Mouse (Mus musculus) lung, postnatal 25 days (tissue): ENCODE measurements at regions not wholly inside any gene's neighbourhood (a gene's known extent, or its start where the extent isn't known, plus 50 kb on each side); places are given as distances from the start of the nearest gene placed in this dataset.
"Not testable (repeated sequence)": the region's sequence is repeated elsewhere in the genome, so short reads cannot be mapped to it uniquely, and the experiment has no call there.

ENCODE experiments used
- DNase-seq: peaks from one replicate; pipeline ENCODE4 v3.0.0; 2022; ENCODE audit warnings: low spot score

DNA sequence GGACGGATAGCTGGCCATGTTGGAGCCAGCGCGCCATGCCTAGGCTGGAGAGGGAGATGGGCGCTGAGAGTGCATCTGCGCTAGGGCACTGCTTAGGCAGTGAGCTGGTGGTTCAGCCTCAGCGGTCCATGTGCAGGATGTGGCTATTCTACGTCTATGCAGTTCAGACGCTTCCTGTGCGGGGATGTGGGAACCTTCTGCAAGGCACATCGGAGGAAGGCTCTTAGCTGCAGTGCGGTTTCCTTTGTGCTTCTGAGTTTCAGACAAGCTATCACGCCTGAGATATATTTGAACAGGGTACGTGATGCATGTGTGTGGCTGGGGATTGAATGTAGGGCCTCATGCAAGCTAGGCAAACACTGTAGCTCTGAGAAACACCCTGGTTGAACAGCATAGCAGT is 54.4 kb upstream of the Lrpprc start:
- DNase-seq, result peak; percentile 41

DNA sequence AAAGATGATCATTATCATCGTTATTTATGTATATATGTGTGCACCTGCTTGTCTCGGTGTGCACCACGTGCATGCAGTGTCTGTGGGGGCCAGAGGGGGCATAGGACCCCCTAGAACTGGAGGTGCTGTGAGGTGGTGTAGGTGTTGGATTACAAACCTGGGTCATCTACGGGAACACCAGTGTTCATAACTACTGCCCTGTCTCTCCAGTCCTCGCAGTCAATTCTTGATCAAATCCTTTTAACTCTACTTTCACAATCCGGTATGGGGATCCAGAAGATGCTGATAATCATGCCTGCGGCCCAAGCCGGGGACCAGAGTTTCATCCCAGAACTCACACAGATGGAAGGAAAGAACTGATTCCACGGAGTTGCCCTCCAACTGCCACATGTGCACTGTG is 55.6 kb upstream of the Lrpprc start:
- no peak for DNase-seq

DNA sequence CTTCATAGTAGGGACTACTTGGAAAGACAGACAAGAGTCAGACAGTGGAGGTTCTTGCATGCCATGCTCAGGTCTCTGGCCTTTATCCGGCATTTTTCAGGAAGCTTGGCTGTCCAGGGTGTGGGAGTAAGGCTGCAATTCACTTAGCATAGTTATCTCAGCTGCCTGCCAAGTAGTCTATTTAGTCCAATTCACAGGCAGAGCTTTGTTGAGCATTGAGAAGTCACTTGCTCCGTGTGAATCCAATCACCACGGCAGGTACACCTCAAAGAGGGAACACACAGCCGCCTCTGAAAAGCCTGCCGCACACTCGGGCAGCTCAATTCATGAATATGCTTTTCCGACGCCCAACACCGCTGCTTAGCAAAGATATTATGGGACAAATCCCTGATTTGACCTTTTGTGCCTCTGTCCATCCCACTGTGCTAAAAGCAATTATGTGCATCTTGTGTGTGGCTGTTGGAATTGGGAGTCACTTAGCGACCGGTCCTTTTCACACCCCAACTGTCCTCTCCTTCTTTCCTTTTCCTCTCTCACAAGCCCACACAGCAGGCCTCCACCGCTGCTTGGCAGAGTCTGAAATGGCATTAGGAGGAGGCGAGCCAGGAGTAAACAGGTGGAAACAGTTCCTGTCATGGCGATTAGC is 57.9 kb upstream of the Lrpprc start:
- DNase-seq, result no peak

DNA sequence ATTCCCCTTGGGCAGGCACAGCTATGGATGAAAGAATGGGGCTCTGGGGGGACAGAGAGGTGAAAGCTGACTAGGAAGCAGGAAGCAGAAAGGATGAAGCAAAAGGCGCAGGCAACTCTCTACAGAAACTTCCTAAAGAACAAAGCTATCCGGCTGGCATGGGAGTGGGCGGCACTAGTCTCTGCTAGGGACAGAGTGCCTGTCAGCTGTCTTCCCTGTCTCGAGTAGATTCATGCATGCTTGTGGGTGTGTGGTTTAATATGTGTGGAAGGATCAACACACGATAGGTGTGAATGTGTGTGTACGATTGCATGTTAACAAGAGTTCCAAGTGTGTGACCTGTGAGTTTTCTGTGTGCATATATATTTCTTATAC is 58.4 kb upstream of the Lrpprc start:
- no peak for DNase-seq

DNA sequence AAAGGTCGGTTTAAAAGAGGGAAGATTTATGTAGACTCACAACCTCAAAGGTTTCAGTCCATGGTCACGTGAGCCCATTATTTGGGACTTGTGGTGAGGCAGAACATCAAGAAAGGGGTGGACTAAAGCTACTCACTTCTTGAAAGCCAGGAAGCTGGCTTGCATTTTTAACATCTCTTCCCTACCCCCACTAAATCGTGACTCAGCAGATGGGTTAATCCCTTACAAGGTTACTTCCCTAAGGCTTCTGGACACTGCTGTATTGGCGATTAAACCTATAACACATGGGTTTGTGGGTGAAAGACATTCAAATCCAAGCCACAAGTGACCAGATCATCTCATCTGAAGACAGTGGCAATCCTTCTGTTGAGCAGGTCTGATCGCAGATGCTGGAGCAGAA is 59.9 kb upstream of the Lrpprc start:
- no peak for DNase-seq

DNA sequence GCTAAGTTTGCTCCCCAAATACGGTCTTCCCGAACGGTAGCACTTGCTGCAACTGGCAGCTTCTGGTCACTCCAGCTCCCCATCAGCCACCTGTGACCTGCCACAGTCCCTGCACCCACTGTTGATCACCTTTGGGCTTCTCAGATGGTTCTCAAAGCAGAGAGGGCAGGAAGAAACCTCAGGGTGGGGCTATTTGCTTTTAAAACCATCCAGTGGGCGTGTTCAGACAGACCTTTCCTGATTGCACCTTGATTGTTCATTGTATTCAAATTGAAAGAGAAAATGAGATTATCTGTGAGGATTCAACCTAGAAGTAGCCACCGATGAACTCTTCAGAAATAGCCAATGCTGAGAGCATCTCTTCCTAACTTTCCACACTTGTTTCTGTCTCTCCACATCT is 60.3 kb upstream of the Lrpprc start:
- no peak for DNase-seq

DNA sequence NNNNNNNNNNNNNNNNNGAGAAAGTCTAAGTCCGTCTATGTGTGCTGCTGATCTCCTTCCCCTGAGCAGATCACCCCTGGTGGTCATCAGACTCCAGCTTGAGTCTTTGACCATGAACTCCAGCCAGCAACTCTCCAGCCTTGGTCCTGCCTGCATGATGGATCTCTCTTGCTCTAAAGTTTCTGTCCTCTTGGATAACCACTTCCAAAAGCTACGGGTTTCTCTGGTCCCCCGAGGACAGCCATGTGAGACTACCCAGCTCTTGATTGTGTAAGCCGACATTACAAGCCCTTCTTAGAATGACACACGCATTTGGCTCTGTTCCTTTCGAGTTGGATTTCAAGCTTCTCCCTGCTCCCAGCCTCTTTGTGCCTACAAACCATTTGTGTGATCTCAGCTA is 66.4 kb upstream of the Lrpprc start:
- DNase-seq, result no peak

DNA sequence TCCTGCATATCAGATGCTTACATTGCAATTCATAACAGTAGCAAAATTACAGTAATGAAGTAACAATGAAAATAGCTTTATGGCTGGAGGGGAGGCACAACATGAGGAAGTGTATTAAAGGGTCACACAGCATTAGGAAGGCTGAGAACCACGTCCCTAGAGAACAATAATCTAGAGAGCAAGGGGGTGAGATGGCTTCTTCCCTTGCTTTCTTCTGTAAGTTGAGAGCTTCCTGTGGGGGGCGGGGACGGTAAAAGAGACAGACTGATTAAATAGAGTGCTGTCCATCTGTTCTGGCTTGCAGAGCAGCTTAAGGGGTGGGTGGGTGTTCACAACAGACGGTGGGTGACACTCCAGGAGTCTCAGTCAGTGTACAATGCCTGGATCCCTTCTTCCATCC is 68.2 kb upstream of the Lrpprc start:
- no peak for DNase-seq

DNA sequence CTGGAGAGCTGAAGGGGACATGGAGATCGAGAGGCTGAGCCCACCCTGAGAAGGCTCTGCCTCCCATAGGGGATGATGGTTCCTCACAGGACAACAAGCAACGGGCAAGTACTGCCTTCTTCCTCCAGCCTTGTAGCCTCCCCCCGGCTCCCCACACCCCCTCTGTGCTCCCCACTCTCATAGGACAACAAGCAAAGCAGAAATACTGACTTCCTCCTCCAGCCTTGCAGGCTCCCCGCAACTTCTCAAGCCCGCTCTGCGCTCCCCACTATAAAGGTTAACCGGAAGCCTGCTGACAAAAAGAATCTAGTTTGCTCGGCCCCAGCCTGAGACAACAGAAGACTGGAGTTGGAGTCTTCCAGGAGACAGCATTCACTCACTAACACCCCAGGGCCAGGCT is 69.3 kb upstream of the Lrpprc start:
- no peak for DNase-seq

DNA sequence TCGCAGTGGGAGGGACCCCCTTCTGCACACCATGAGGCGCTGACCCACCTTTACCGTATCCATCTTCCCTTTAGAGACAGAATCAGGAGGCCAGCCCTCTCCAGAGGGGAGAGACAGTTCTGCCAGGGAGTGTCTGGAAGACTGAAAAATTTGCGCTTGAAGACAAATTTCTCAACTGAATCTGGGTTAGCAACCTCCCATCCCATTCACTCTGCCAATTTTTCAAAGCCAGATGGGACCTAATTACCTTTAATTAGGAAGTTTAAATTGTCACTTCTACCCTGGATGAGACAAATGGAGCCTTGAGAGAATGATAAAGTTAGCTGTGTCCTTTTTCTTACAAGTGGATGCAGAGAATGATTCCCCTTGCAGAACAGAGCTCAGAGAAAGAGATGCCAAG is 70.2 kb upstream of the Lrpprc start:
- no peak for DNase-seq

DNA sequence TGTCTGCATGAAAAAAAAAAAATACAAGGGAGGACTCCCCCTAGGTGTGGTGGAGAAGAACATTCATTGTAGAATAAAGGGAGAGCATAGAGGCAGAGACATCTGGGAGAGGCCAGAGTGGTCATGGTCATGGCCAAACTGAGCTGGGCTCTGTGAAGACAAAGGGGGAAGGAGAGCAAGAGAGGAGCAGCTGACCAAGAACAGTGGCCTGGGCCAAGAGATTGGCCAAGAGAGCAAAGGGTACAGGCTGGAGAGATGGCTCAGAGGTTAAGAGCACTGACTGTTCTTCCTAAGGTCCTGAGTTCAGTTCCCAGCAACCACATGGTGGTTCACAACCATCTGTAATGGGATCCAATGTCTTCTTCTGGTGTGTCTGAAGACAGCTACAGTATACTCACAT is 73.6 kb upstream of the Lrpprc start:
- not testable (repeated sequence) for DNase-seq

DNA sequence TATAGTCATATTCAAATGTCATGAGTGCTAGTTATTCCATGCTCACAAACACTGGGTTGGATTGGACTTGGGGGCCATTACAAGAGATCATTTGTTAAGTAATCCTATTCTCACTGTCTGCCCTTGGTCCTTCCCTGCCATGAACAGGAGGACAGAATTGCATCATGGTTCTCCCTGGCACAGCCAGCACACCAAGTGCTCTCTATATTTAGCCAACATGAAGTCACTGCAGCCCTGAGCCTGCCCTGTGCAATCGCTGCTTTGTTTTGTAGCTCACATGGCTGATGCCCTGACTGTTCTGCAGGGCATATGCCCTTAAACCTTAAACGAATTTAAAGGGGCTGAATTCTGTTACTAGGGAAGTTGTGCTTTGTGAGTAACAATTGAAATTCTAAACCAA is 74.6 kb upstream of the Lrpprc start:
- DNase-seq, result no peak

DNA sequence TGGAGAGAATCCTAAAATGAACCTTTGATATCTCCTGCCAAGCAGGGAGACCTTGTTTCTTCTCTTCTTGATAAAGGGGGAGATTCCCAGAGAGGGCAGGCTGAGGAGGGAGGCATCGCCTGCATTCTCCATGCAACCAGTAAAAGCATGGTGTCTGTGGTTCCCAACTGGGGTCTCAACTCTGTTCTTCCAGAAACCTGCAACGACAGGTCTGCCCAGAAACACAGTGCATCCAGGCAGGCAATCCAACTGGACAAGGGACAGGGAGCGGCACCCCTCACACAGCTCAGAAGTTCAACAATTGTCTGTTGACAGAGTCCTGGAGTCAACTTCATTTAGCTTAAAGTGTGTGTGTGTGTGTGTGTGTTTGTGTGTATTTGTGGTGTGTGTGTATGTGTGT is 75.0 kb upstream of the Lrpprc start:
- no peak for DNase-seq

DNA sequence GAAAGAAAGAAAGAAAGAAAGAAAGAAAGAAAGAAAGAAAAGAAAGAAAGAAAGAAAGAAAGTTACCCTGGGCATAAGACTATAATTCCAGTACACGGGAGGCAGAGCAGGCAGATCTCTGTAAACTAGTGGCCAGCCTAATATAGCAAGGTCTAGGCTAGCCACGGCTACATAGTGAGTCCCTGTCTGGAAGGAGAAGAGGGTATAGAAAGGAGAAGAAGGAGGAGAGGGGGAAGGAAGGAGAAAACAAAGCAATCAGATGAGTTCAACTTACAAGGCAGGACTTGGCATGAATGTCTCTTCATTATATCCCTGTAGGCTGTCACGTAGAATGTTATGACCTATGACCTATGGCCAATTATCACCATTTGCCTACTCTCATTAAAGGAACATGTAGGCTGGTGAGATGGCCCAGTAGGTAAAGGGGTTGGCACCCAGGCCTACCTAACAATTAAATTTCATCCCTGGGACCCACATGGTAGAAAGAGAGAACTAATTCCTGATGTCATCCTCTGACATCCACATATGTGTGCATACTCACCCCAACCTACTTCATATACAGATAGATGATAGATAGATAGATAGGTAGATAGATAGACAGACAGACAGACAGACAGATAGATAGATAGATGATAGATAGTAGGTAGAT is 78.6 kb upstream of the Lrpprc start:
- DNase-seq, result no peak

DNA sequence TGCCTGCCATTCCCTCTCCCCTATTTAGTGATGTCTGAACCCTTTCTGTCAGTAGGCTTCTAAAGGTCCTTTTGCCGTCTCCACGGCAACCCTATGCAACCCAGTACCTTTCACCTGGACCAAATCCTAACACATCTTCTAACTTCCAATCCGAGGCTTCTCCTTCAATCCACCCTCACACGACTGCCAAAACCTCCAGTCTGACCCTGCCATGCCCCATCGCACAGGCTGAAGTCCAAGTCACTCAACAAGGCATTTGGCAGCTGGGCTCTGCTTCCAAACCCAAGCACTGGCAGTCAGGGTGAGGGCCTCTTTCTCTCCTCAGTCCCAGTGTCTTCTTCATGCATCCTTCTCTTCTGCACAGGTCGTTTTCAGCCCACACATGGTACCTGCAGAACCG is 83.0 kb upstream of the Lrpprc start:
- DNase-seq, result no peak

DNA sequence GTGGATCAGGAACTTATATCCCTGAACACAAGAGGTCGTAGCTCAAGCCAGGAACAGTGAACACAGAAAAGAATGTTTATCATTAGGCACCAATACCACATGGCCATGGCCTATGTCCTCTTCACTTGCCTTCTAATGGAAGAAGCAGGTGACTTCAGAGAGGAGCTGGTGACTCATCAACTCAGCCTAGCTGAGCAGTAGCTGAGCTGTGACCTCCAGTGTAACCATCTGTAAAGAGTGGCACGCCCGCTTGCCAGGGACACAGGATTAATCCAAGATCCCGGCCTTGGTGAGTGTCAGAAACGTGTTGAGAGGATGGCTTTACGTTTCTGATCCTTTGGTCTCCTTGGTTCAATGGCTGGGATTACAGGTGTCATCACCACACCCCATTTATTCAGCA is 82.0 kb upstream of the Ppm1b start:
- no peak for DNase-seq

DNA sequence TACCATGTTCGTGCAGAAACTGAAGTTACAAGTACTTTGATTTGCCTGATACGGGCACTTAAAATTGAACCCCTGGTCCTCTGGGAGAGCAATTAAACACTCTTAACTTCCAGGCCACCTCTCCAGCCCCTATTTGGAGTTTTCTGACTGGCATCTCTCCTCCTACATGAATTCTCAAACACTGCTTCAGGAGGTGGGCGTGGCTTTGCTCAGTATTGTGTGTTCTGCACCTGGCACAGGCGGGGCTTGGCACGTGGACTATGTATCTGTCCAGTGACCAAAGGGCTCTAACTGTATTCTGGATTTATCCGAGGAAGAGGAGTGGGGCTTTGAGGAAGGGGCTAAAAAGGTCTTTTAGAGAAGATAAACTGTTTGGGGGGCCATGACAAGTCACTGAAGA is 81.5 kb upstream of the Ppm1b start:
- peak; percentile 54 for DNase-seq

DNA sequence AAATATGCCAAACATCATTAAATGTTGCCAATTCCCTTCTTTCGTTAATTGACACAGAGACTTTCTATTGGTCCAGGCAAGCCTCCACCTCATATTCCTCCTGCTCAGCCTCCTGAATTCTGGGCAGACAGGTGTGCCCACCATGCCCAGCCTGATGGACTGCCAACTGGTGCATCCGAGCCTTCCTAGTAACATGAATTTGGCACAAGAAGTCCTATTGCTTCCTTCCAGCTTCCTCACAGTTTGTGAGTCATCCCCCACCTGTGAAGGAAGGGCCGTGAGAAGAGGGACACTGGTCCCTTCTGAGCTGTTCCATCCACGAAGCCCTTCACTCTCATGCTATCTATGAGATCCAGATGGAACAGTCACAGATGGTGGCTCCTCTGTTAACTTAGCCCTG is 80.5 kb upstream of the Ppm1b start:
- no peak for DNase-seq

DNA sequence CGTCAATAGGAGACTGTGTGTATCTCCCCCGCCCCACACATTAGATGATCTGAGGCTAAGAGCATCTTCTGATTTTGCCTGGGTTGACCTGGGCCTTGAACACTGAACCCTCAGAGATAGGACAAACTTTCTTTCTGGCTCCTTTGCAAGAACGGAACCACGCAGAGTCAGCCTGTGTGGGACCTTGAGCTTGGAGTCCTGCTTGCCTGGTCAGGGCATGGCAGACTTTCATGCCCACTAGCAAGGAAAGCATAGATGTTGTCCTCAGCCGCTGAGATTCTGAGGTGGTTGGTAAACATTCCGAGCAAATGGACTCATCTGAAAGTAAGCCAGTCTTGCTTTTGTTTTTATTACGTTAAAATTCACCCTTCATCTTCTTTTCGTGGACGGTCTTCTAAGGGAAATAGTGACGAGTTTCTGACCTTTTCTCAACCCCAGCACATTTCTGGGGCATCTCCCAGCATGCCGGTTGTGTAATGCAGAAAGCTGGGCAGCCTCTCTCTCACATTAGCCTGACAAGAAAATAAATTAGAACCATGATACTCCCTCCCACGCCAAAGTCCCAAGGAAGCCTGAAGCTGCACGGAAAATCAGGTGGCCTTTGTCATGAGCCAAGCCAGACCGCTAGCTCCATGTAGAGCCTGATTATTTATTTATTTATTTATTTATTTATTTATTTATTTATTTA is 79.2 kb upstream of the Ppm1b start:
- DNase-seq, result peak; percentile 31

DNA sequence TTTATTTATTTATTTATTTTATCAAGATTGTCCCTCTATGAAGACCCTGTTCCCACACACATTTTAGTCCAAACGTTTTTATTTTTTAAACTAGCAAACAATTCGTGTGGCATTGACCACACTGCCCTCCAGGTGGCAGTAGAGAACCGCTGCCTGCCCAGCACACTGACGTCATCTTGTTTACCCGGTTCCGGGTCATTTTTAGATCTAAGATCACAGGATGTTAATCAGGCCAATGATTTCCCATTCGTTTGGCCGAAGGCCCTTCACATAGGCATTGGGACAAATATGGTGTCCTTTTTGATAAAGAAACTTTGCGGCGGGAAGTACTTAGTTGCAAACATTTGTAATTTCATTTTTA is 78.7 kb upstream of the Ppm1b start:
- peak; percentile 76 for DNase-seq

DNA sequence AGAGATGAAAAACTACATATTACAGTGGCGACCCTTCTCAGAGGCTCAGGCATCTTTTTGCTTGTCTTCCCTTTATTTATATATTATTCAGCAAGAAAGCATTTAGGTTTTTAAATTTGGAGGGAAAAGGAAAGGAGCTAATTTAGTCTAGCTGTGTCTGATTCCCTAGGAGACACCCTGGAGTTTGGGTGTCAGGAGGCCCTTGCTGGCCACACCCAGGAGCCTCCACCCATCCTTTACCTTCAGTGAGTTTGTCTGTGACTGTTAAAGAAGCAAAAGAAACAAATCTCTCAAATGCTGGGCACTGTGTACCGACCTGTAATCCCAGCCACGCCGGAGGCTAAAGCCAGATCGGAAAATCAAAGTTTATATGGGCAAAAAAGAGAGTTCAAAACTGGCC is 78.2 kb upstream of the Ppm1b start:
- no peak for DNase-seq

DNA sequence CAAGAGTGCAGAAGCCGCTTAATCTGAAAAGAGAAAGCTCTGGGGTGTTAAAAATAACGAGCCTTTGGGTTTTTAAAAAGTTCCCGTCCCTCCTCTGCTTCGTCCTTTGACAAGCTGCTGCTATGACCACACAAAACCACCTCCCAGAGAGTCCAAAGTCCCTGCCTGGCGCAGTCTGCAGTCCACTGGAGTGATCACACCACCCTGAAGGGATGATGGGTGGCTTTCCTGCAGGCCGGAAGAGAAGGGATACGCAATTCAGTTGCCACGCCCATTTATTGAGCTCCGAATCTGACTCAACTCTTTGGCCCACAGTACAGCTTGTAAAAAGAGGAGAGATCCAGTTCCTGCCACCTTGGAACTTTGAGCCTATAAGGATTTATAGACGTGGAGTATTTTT is 77.4 kb upstream of the Ppm1b start:
- no peak for DNase-seq

DNA sequence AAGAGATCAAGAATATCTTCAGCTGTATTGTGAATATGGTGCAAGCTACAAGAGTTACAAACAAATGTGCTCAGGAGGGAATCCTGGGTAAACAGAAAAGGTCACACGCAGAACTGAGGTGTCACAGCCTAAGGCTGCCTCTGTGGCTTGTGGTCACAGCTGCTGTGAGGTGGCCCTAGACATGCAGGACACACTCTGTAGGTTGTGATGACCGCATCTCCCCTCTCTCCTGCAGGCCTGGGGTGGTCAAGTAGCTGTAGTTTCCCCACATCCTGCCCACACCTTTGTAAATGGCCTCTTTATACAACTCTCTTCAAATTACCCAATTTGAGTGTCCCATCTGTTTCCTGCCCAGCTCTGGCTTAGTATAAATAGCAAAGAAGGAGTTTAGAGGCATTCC is 75.6 kb upstream of the Ppm1b start:
- no peak for DNase-seq

DNA sequence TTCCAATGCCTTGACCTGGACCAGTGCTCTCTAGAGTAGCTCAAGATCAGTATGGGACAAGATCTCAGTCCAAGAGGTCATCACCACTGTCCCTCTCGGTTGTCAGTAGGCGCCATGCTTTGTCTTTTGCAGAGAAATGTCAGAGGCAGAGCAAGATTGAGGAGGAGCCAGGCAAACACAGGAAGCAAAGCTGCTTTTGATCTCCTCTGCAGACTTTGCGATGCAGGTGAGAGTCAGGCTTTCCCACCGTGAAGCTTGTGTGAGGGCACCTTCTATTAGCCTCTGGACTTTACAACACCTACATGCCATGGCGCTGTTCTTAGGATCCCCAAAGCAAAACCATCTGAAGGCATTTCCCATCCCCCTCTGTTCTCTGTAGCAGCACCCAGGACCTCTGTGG is 68.0 kb upstream of the Ppm1b start:
- no peak for DNase-seq
